Mouse (Mus musculus) hematopoietic stem cell, adult 5-6 weeks (primary cell): ENCODE results near the gene Myo1d. TPM values are rescaled to one million over a fixed set of nuclear protein-coding genes. Genes with fewer than 3 reads are reported as not detected.
A peak's percentile ranks its signal among the peaks of the same experiment; 100 is the strongest.

Experiments
- ATAC-seq, 2 experiments: fragments of 125-278 bp in 1 of 2; replicated peaks in 1 of 2; 2 replicates each; pipeline ENCODE4 v1.8.0; 2016 to 2017; ENCODE audit warnings: inconsistent platforms in 2 of 2, mild to moderate bottlenecking in 2 of 2, moderate number of reproducible peaks in 2 of 2, low read depth in 1 of 2, moderate TSS enrichment in 1 of 2; ENCODE audit not compliant: low FRiP score in 2 of 2, poor library complexity in 2 of 2, severe bottlenecking in 2 of 2, insufficient read depth in 1 of 2, low TSS enrichment in 1 of 2
- total RNA-seq: library from RNA; stranded (forward); fragments of 172-1452, 232-1000 nt; gene quantifications from 2 replicates; pipeline ENCODE4 v1.2.3, GENCODE M21; 2017

Gene Myo1d
- total RNA-seq, result 3.0 and 3.4 TPM in 2 replicates

- ATAC-seq, result peak; percentile 76 to 88
Measured at GRCm38 (mm10) chr11:80779527-80780344, at the start of gene Myo1d. Myo1d (minus strand) TSS chr11:80780025.

- ATAC-seq, result no peak
Measured at GRCm38 (mm10) chr11:80821794-80822193, 42.0 kb upstream of the Myo1d start.

GRCm38 (mm10) chr11:80821296-80821695, 41.5 kb upstream of the Myo1d start:
- peak in 1 of 2 experiments; percentile 37; a peak in 1 of 4 replicates for ATAC-seq

- ATAC-seq, result no peak
Measured at GRCm38 (mm10) chr11:80820085-80820484, 40.3 kb upstream of the Myo1d start.

- ATAC-seq, result peak in 1 of 2 experiments; percentile 75; a peak in 3 of 4 replicates
Measured at GRCm38 (mm10) chr11:80818060-80818697, 38.4 kb upstream of the Myo1d start.

GRCm38 (mm10) chr11:80815354-80815753, 35.5 kb upstream of the Myo1d start:
- no peak for ATAC-seq

- no peak for ATAC-seq
Measured at GRCm38 (mm10) chr11:80811156-80811555, 31.3 kb upstream of the Myo1d start.

- ATAC-seq, result 0 out of 4 replicates have a peak, but pooled peaks of 1 of the 2 experiments have one; percentile 18
Measured at GRCm38 (mm10) chr11:80809993-80810821, 30.4 kb upstream of the Myo1d start, which contains the start of gene Tmem98. Tmem98 (plus strand) TSS chr11:80810175.

GRCm38 (mm10) chr11:80809666-80809992, 29.8 kb upstream of the Myo1d start:
- no peak for ATAC-seq

- ATAC-seq, result no peak
Measured at GRCm38 (mm10) chr11:80808551-80809070, 28.8 kb upstream of the Myo1d start.

GRCm38 (mm10) chr11:80802706-80803105, 22.9 kb upstream of the Myo1d start:
- no peak for ATAC-seq

- no peak; a peak in 1 of 4 replicates for ATAC-seq
Measured at GRCm38 (mm10) chr11:80799979-80800378, 20.2 kb upstream of the Myo1d start.

- ATAC-seq, result no peak
Measured at GRCm38 (mm10) chr11:80795431-80795830, 15.6 kb upstream of the Myo1d start.

GRCm38 (mm10) chr11:80794290-80794689, 14.5 kb upstream of the Myo1d start:
- ATAC-seq, result no peak

- ATAC-seq, result no peak
Measured at GRCm38 (mm10) chr11:80793386-80793785, 13.6 kb upstream of the Myo1d start.

- no peak; a peak in 1 of 4 replicates for ATAC-seq
Measured at GRCm38 (mm10) chr11:80791677-80792432, 12.0 kb upstream of the Myo1d start.

- ATAC-seq, result no peak
Measured at GRCm38 (mm10) chr11:80790413-80790812, 10.6 kb upstream of the Myo1d start.
